Mouse (Mus musculus) ES-E14 (cell line): ENCODE data around the gene Slc6a6.

ENCODE experiments used
- HCFC1 ChIP-seq: IDR thresholded peaks from 2 replicates; pipeline ENCODE4 v1.6.1; 2012; ENCODE audit warnings: low read length, inconsistent platforms, borderline replicate concordance; ENCODE audit not compliant: insufficient read depth
- MAFK ChIP-seq: IDR thresholded peaks from 2 replicates; pipeline ENCODE4 v1.6.1; 2014; ENCODE audit warnings: mild to moderate bottlenecking, low read depth, low read length, inconsistent platforms; ENCODE audit not compliant: insufficient read depth
- ZC3H11A ChIP-seq: IDR thresholded peaks from 2 replicates; pipeline ENCODE4 v1.6.1; 2012; ENCODE audit warnings: low read depth, mild to moderate bottlenecking, inconsistent platforms, low read length, borderline replicate concordance
- ZNF384 ChIP-seq: IDR thresholded peaks from 2 replicates; pipeline ENCODE4 v1.6.1; 2012; ENCODE audit warnings: low read depth, low read length, inconsistent platforms

DNA sequence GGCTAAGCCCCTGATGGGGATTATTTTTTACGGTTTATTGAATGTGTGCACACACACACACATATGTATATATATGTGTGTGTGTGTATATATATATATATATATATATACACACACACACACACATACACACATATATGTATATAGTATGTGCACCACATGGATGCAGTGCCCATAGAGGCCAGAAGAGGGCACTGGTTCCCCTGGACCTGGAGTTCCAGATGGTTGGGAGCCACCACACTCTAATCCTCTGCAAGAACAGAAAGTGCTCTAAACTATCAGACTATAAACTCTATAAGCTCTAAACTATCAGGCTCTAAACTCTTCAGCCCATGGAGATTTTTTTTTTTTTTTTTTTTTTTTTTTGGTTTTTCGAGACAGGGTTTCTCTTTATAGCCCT, 25.1 kb downstream of the Slc6a6 start:
- TF ChIP-seq MAFK (no peak), HCFC1 (no peak), ZC3H11A (no peak), ZNF384 (peak; percentile 66; the same call in 1 of the 2 replicates)
